Mouse (Mus musculus): ENCODE data around the gene H13. TPM values are rescaled to one million over a fixed set of nuclear protein-coding genes. Genes with fewer than 3 reads are reported as not detected.

H13 gene
- polyA plus RNA-seq, 1 experiment from 2014 or later, result 155 TPM

- no peak for ATAC-seq (ENCODE audit: low read depth)
- Histone ChIP-seq H3K9me3 (no peaks in the 10 kb centered on the region), H3K36me3 (no peaks in the 10 kb centered on the region), H3K27me3 (no peaks in the 10 kb centered on the region), H3K27ac (replicated peaks) (no peak overlapping the region), H3K9ac (no peak overlapping the region), H3K4me3 (no peak overlapping the region), H3K4me2 (no peak overlapping the region), H3K4me1 (replicated peaks) (peaks cover 40% of the 10 kb centered on the region)
- 80% methylated on average over 7 of the region's 7 CpGs for WGBS
These were observed 59.3 kb downstream of the H13 start for GRCm38 (mm10) chr2:152728594-152728993.

GRCm38 (mm10) chr2:152729013-152729635, 59.9 kb downstream of the H13 start:
- Histone ChIP-seq H3K9ac (peak overlapping the region; percentile 41; the same call in 1 of the 2 replicates), H3K27me3 (no peaks in the 10 kb centered on the region), H3K36me3 (no peaks in the 10 kb centered on the region), H3K4me2 (no peak overlapping the region), H3K4me1 (replicated peaks) (peaks cover 35% of the 10 kb centered on the region), H3K27ac (replicated peaks) (peak overlapping the region; percentile 54; the same call in 1 of the 2 replicates), H3K9me3 (no peaks in the 10 kb centered on the region), H3K4me3 (no peak overlapping the region)
- 61% methylated on average over 8 of the region's 8 CpGs for WGBS
- 0 out of 2 replicates have a peak, but pooled peaks have one; percentile 4 for ATAC-seq (ENCODE audit: low read depth)

DNA sequence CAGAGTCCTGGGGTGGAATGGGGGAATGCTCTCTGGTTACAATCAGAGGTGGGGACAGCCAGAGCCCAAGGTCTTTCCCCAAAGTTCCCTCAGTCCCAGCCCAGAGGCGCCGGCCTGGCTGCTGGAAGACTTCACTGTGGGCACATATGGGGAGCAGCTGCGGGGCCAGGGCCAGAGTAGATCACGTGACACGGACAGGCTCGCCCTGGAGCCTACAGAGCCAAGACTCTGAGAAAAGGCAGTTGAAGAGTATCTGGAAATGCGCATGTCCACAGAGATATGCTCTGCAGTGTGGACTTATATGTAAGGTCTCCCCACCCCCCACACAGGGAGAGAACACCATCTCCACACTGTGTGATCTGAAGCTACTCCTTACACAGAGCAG, 60.4 kb downstream of the H13 start:
- no peaks in the 10 kb centered on the region for H3K36me3 ChIP-seq
- H3K27ac ChIP-seq (replicated peaks), result peak overlapping the region; percentile 54; the same call in 1 of the 2 replicates
- peak overlapping the region; percentile 41; the same call in 1 of the 2 replicates for H3K9ac ChIP-seq
- 38% methylated on average over 7 of the region's 7 CpGs for WGBS
- H3K4me3 ChIP-seq, result no peak overlapping the region
- peaks cover 37% of the 10 kb centered on the region for H3K4me1 ChIP-seq (replicated peaks)
- H3K27me3 ChIP-seq, result no peaks in the 10 kb centered on the region
- 0 out of 2 replicates have a peak, but pooled peaks have one; percentile 17 for ATAC-seq (ENCODE audit: low read depth)
- no peaks in the 10 kb centered on the region for H3K9me3 ChIP-seq
- no peak overlapping the region for H3K4me2 ChIP-seq

DNA sequence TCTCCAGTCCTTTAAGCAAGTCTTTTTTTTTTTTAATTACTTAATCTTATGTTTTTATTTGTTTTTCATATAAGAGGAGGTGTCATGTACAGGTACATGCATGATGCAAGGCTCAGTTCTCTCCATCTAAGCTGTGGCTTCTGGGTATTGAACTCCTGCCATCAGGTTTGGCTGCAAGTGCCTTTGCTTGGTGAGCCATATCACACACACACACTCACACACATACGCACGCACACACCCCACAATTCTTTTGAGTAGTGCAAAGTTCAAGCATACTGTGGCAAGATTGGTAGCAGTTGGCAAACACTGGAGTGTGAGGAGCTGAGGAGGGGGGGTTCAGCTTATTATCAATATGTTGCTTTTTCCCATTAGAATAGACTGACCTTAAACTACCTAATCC, 63.9 kb downstream of the H13 start:
- Histone ChIP-seq H3K4me3 (no peak overlapping the region), H3K9ac (no peak overlapping the region), H3K36me3 (no peaks in the 10 kb centered on the region), H3K27me3 (no peaks in the 10 kb centered on the region), H3K27ac (replicated peaks) (no peak overlapping the region), H3K4me2 (no peak overlapping the region), H3K4me1 (replicated peaks) (peaks cover 49% of the 10 kb centered on the region), H3K9me3 (no peaks in the 10 kb centered on the region)
- no peak for ATAC-seq (ENCODE audit: low read depth)
- 89% methylated on average over 2 of the region's 2 CpGs for WGBS

DNA sequence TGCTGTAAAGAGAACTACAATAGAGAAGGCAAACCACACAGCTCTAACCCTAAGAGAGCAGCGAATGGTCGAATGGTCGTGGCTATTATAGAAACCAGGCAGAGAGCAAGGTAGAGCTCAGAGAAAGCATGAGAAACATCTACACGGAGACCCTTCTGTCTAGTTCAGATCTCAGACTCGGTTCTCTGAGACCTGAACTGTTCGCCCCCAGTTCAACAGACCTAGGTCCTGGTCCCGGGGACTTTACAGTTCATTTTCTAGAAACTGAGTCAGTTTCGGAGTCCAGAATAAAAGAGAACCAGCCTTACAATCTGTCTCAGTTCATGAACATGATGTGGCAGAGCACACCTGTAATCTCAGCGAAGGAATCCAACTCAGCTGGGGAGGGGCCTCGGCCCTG, 65.2 kb downstream of the H13 start:
- H3K27me3 ChIP-seq, result no peaks in the 10 kb centered on the region
- no peaks in the 10 kb centered on the region for H3K36me3 ChIP-seq
- WGBS, result 15% methylated on average over 10 of the region's 10 CpGs
- ATAC-seq (ENCODE audit: low read depth), result no peak
- H3K27ac ChIP-seq (replicated peaks), result peak overlapping the region; percentile 59
- peak overlapping the region; percentile 57 for H3K4me3 ChIP-seq
- H3K4me1 ChIP-seq (replicated peaks), result peaks cover 57% of the 10 kb centered on the region
- H3K9me3 ChIP-seq, result no peaks in the 10 kb centered on the region
- H3K9ac ChIP-seq, result peak overlapping the region; percentile 38
- H3K4me2 ChIP-seq, result peak overlapping the region; percentile 89

- WGBS, result under 1% methylated on average over 28 of the region's 28 CpGs
- H3K27ac ChIP-seq (replicated peaks), result peak overlapping the region; percentile 88
- peak overlapping the region; percentile 61 for H3K9ac ChIP-seq
- peak; percentile 86 for ATAC-seq (ENCODE audit: low read depth)
- no peaks in the 10 kb centered on the region for H3K27me3 ChIP-seq
- no peaks in the 10 kb centered on the region for H3K36me3 ChIP-seq
- peak overlapping the region; percentile 57 for H3K4me3 ChIP-seq
- no peaks in the 10 kb centered on the region for H3K9me3 ChIP-seq
- peak overlapping the region; percentile 89 for H3K4me2 ChIP-seq
- peaks cover 57% of the 10 kb centered on the region for H3K4me1 ChIP-seq (replicated peaks)
These were observed 65.7 kb downstream of the H13 start for GRCm38 (mm10) chr2:152734984-152735383.

GRCm38 (mm10) chr2:152736090-152736601, 66.9 kb downstream of the H13 start, which contains the start of gene Id1:
Gene Id1 (plus strand): TSS chr2:152736251.
- peak; percentile 73 for ATAC-seq (ENCODE audit: low read depth)

DNA sequence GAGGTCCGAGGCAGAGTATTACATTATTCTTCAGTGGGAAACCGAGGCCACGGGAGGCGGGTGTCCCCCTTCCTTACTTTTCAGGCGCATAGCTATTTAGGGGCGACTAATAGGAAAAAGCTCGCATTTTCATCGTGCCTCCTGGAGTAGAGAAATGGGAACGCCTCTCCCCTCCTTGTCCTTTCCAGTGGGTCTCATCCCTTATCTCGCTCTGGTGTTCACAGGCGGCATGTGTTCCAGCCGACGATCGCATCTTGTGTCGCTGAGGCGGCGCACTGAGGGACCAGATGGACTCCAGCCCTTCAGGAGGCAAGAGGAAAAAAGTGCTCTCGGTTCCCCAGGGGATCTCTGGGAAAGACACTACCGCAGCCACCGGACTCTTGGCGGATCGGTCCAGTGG, 67.5 kb downstream of the H13 start:
- Histone ChIP-seq H3K4me1 (replicated peaks) (peaks cover 68% of the 10 kb centered on the region), H3K4me2 (peak overlapping the region; percentile 89)
- 0% methylated on average over 22 of the region's 22 CpGs for WGBS

More at GRCm38 (mm10) chr2:152736090-152736601, 66.9 kb downstream of the H13 start, which contains the start of gene Id1:
- Histone ChIP-seq H3K4me3 (peak within 1 kb of the TSS; percentile 57), H3K9me3 (no peaks in the 10 kb centered on the region), H3K4me1 (replicated peaks) (peaks cover 62% of the 10 kb centered on the region), H3K27me3 (no peaks in the 10 kb centered on the region), H3K36me3 (no peaks in the 10 kb centered on the region), H3K9ac (peak within 1 kb of the TSS; percentile 84), H3K27ac (replicated peaks) (peak within 1 kb of the TSS; percentile 88), H3K4me2 (peak within 1 kb of the TSS; percentile 89)
- 0% methylated on average over 28 of the region's 28 CpGs for WGBS

DNA sequence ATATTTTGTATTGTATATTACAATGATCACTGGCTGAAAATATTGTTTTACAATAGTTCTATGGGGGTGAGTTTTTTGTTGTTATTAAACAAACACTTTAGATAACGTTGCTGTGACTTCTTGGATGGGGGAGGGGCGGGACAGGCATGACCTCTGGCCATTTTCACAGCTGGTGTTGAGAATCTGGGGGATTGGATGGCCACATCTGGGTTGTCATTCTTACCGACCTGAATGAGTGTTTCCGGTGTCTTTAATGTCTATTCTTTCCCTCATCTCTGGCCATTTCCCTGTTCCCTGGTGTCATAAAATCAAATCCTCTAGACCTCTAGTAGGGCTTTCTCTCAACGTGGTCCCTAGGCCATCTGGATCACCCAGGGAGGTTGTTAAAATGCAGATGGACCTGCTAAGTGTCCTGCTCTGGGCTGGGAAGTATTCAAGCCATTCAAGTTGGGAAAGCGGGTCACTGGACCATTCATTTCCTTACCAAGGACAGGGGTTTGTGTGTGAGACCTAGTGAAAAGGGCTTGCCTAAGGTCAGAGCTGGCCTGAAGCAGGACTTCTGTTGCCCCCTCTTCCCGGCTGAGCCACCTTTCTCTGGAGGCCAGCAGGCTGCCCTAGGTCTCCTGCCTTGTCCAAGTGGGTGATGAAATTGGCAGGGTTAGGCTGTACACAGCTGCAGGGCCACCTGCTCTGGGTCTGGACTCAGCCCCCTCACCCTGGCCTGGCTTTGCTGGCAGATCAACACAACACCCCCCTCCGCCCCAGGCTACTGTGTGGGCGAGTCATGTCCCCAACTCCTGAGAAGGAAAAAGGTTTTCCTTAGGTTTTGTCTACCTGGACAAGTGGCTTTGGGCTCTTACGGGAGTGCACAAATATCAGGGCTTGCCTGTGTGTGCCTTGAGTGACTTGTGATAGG, 68.3 kb downstream of the H13 start:
- WGBS, result 11% methylated on average over 10 of the region's 10 CpGs
- H3K4me1 ChIP-seq (replicated peaks), result peaks cover 76% of the 10 kb centered on the region

More for the DNA sequence above, 67.5 kb downstream of the H13 start:
- H3K27ac ChIP-seq (replicated peaks), result peak overlapping the region; percentile 88
- no peaks in the 10 kb centered on the region for H3K9me3 ChIP-seq
- ATAC-seq (ENCODE audit: low read depth), result no peak
- H3K27me3 ChIP-seq, result no peaks in the 10 kb centered on the region
- no peaks in the 10 kb centered on the region for H3K36me3 ChIP-seq
- peak overlapping the region; percentile 84 for H3K9ac ChIP-seq
- peak overlapping the region; percentile 57 for H3K4me3 ChIP-seq

DNA sequence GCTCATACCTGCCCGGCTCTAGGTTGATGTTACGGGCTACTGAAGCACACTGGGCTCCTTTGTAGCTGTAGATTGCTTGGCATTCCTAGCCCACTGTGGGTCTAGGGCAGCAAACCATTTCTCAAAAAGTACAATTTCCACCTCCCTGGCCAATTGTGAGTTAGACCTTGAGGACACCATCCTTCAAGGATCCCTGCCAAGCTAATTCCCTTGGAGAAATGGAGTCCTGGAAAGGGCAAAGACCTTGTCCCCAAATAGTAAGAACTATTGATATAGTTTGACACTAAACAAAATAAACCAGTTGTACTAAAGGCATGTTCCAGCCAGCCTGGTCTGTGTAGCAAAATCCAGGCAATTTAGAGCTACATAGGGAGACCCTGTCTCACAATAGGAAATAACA, 69.1 kb downstream of the H13 start:
- Histone ChIP-seq H3K4me2 (peak overlapping the region; percentile 89), H3K27me3 (no peaks in the 10 kb centered on the region), H3K4me1 (replicated peaks) (peaks cover 76% of the 10 kb centered on the region), H3K36me3 (no peaks in the 10 kb centered on the region), H3K27ac (replicated peaks) (peak overlapping the region; percentile 88), H3K9me3 (no peaks in the 10 kb centered on the region), H3K9ac (peak overlapping the region; percentile 84), H3K4me3 (peak overlapping the region; percentile 57)
- WGBS, result 62% methylated on average over 2 of the region's 2 CpGs
- no peak for ATAC-seq (ENCODE audit: low read depth)

More for the DNA sequence above, 68.3 kb downstream of the H13 start:
- H3K36me3 ChIP-seq, result no peaks in the 10 kb centered on the region
- H3K9me3 ChIP-seq, result no peaks in the 10 kb centered on the region
- peak overlapping the region; percentile 84 for H3K9ac ChIP-seq
- no peaks in the 10 kb centered on the region for H3K27me3 ChIP-seq
- H3K27ac ChIP-seq (replicated peaks), result peak overlapping the region; percentile 88
- no peak for ATAC-seq (ENCODE audit: low read depth)
- peak overlapping the region; percentile 57 for H3K4me3 ChIP-seq
- peak overlapping the region; percentile 89 for H3K4me2 ChIP-seq

DNA sequence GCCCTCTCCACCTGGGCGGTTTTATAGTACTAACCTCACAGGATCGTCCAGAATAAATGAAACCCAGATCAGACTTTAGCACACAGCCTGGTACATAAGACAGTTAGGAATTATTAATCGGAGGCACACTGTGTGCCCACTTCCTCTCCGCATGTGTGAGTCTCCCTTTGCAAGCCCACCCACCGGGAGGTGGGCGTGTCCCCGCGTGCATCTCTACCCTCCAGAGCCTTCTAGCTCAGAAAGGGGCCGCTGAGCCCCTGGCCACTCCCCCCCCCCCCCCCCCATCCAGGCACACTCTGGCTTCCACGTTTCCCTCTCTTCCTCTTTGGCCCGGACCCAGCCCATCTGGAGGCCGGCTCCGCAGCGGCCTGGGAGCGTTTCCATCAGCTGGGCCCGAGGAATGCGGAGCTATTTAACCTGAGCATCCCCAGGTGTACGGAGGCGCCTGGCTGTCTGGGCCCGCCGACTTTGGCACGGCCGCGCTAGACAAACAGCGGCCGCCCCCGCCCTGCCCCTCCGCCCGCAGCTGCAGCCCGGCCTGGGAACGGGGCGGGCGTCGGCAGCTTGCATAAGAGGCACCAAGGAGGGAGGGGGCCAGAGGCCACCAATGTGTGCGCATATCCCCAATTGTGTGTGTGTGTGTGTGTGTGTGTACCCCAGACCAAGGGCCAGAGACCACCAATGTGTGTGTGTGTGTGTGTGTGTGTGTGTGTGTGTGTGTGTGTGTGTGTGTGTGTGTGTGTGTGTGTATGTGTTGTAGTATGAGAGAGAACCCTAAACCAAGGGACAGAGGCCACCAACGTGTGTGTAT, 70.0 kb downstream of the H13 start:
- WGBS, result under 1% methylated on average over 34 of the region's 36 CpGs
- H3K9me3 ChIP-seq, result no peaks in the 10 kb centered on the region
- peaks cover 74% of the 10 kb centered on the region for H3K4me1 ChIP-seq (replicated peaks)
- H3K4me3 ChIP-seq, result peak overlapping the region; percentile 57
- peak; percentile 14 for ATAC-seq (ENCODE audit: low read depth)
- peak overlapping the region; percentile 88 for H3K27ac ChIP-seq (replicated peaks)
- H3K9ac ChIP-seq, result peak overlapping the region; percentile 84
- H3K27me3 ChIP-seq, result no peaks in the 10 kb centered on the region
- H3K36me3 ChIP-seq, result no peaks in the 10 kb centered on the region
- peak overlapping the region; percentile 89 for H3K4me2 ChIP-seq

Data from neural tube, embryonic 13.5 days (tissue).